13 mouse cellular contexts compared by ENCODE assay signal in the genomic region with DNA sequence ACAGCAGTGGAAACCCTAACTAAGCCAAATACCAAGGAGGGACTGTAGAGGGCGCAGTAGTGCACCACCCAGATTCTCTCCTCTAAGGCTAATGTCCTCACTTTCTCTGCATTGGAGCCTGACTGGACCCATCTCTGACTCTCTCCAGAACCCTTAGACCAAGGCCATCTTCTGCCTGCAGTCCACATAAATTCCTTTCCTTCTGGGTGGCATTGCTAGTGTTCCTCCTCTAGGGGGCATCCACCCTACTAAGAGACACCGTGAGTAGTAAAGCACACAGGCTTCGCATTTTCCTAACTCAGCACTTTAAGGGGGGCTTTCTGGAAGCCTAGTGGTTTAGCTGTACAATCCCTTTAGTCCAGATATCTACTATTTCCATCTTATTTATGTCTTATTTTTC.
A peak's percentile ranks its signal among the peaks of the same experiment; 100 is the strongest.
DNase-seq lines count a peak whose midpoint lies in the region; ATAC-seq and TF ChIP-seq lines count a peak whose summit lies in the region.
"Had no signal": no experiment of that assay in that cellular context is flagged by ENCODE, and none has a peak within 500 bp of the region (broad histone marks: within the 10 kb centered on the region; RNA-seq: fewer than 3 reads in every experiment).

No protein-coding gene starts in this region.

- no peak overlapping the region for H3K27ac ChIP-seq in intestine, postnatal 0 days (ENCODE audit: low read depth, low read length)
- no peak overlapping the region for H3K27ac ChIP-seq in intestine, embryonic 16.5 days (ENCODE audit: low read length)
- H3K27ac ChIP-seq: embryonic facial prominence, embryonic 13.5 days; heart, embryonic 13.5 days; hindbrain, embryonic 13.5 days; midbrain, embryonic 12.5 days had no signal

- H3K4me3 ChIP-seq in intestine, postnatal 0 days (ENCODE audit: low read depth, low read length), result no peak overlapping the region
- no peak overlapping the region for H3K4me3 ChIP-seq in intestine, embryonic 16.5 days (ENCODE audit: low read length)
- H3K4me3 ChIP-seq: embryonic facial prominence, embryonic 13.5 days; heart, embryonic 13.5 days; hindbrain, embryonic 13.5 days; midbrain, embryonic 12.5 days had no signal

- CTCF ChIA-PET in Patski (lab: Charles Lee), result interaction anchor here (1.0 kb wide), 1 partner anchor 11 kb away, joined by 3 read pairs; no protein-coding TSS in a partner anchor

- no peaks in the 10 kb centered on the region for H3K36me3 ChIP-seq in intestine, postnatal 0 days (ENCODE audit: control insufficient read depth, insufficient read depth)
- H3K36me3 ChIP-seq in intestine, embryonic 16.5 days (ENCODE audit: control insufficient read depth, insufficient read depth, low read length), result no peaks in the 10 kb centered on the region
- H3K36me3 ChIP-seq: embryonic facial prominence, embryonic 13.5 days; heart, embryonic 13.5 days; hindbrain, embryonic 13.5 days; midbrain, embryonic 12.5 days had no signal

- TF ChIP-seq CTCF in intestine, postnatal 0 days (IDR thresholded peaks at IDR 0.05; ENCODE audit: low read depth), result peak; percentile 42
- TF ChIP-seq CTCF in Patski (IDR thresholded peaks at IDR 0.05), result peak; percentile 49

- peak; percentile 30 for DNase-seq in retina, embryonic 14.5 days (ENCODE audit: low spot score)
- DNase-seq in retina, postnatal 1 day, result no peak
- no peak for DNase-seq in Patski (ENCODE audit: low read depth, low spot score)
- DNase-seq in thymus, postnatal 25 days, result peak; percentile 10
- DNase-seq in natural killer cell, adult 2 months (ENCODE audit: low spot score in 2 of 2), result no peak
- DNase-seq: cerebellum, adult 9-10 months; gastrocnemius, postnatal 14 days had no signal

- H3K4me2 ChIP-seq in intestine, postnatal 0 days (replicated peaks; ENCODE audit: low read depth), result no peak overlapping the region
- H3K4me2 ChIP-seq in intestine, embryonic 16.5 days (ENCODE audit: low read depth, low read length), result no peak overlapping the region
- H3K4me2 ChIP-seq: embryonic facial prominence, embryonic 13.5 days; heart, embryonic 13.5 days; hindbrain, embryonic 13.5 days; midbrain, embryonic 12.5 days had no signal

- ATAC-seq in intestine, postnatal 0 days, result no peak
- ATAC-seq in intestine, embryonic 16.5 days, result no peak
- ATAC-seq in Patski, result no peak

- H3K9ac ChIP-seq in intestine, postnatal 0 days (ENCODE audit: low read depth, low read length), result no peak overlapping the region
- H3K9ac ChIP-seq in intestine, embryonic 16.5 days (ENCODE audit: low read depth, low read length), result no peak overlapping the region
- H3K9ac ChIP-seq: embryonic facial prominence, embryonic 13.5 days; heart, embryonic 13.5 days; hindbrain, embryonic 13.5 days; midbrain, embryonic 12.5 days had no signal

- no peaks in the 10 kb centered on the region for H3K27me3 ChIP-seq in intestine, postnatal 0 days (replicated peaks; ENCODE audit: control insufficient read depth, insufficient read depth, low read length)
- H3K27me3 ChIP-seq in intestine, embryonic 16.5 days (replicated peaks; ENCODE audit: control insufficient read depth, insufficient read depth, low read length), result no peaks in the 10 kb centered on the region
- no peaks in the 10 kb centered on the region for H3K27me3 ChIP-seq in Patski
- H3K27me3 ChIP-seq: hindbrain, embryonic 13.5 days had no signal

- POLR2A ChIA-PET in Patski (lab: Charles Lee), result no interaction called here

- H3K4me1 ChIP-seq in intestine, postnatal 0 days (replicated peaks; ENCODE audit: control insufficient read depth, insufficient read depth, low read length), result no peaks in the 10 kb centered on the region
- peaks cover 3% of the 10 kb centered on the region for H3K4me1 ChIP-seq in intestine, embryonic 16.5 days (ENCODE audit: control insufficient read depth, insufficient read depth, low read length)

- WGBS in intestine, postnatal 0 days, result 74% methylated on average over 3 of the region's 3 CpGs
- WGBS in intestine, embryonic 16.5 days, result 74% methylated on average over 3 of the region's 3 CpGs

- no peaks in the 10 kb centered on the region for H3K9me3 ChIP-seq in intestine, postnatal 0 days (ENCODE audit: control insufficient read depth)
- H3K9me3 ChIP-seq in intestine, embryonic 16.5 days (ENCODE audit: control insufficient read depth, low read length), result no peaks in the 10 kb centered on the region
- H3K9me3 ChIP-seq: embryonic facial prominence, embryonic 13.5 days; heart, embryonic 13.5 days; hindbrain, embryonic 13.5 days; midbrain, embryonic 12.5 days had no signal

- in situ Hi-C loops in Patski (cut with MboI; ENCODE audit: low pct_unique_long_range_greater_than_20kb), result no loop called here

Comparison
In these comparisons a context has a peak if more than half of its experiments do, and no peak if none do; other contexts are left out.
1. DNase-seq: peak in retina, embryonic 14.5 days (single experiment) and thymus, postnatal 25 days (single experiment); none in retina, postnatal 1 day (single experiment), Patski (single experiment) and natural killer cell, adult 2 months (0 of 2).